Mouse (Mus musculus) CH12.LX (cell line): ENCODE data around the gene Spata2l.

Source experiments
- CTCF ChIP-seq, 2 experiments: IDR thresholded peaks in 1 of 2; conservative IDR thresholded peaks in 1 of 2; 2 replicates each; pipeline ENCODE4 v1.5.1; 2011 to 2012; ENCODE audit warnings: low read depth in 2 of 2, low read length in 2 of 2, improper control_type of control experiment in 1 of 2, inconsistent platforms in 1 of 2, mild to moderate bottlenecking in 1 of 2, moderate library complexity in 1 of 2
- E2F4 ChIP-seq: IDR thresholded peaks from 2 replicates; pipeline ENCODE4 v1.6.1; 2011; ENCODE audit warnings: low read depth, low read length, improper control_type of control experiment; ENCODE audit not compliant: insufficient replicate concordance
- IRF4 ChIP-seq: IDR thresholded peaks from 2 replicates; pipeline ENCODE4 v1.6.1; 2014; ENCODE audit warnings: low read depth, mild to moderate bottlenecking, inconsistent platforms, low read length, improper control_type of control experiment
- JUND ChIP-seq: conservative IDR thresholded peaks from 2 replicates; pipeline ENCODE4 v1.6.1; 2011; ENCODE audit warnings: low read depth, low read length, improper control_type of control experiment
- MAFK ChIP-seq: IDR thresholded peaks from 2 replicates; pipeline ENCODE4 v1.6.1; 2011; ENCODE audit warnings: low read length, improper control_type of control experiment; ENCODE audit not compliant: insufficient replicate concordance
- MAZ ChIP-seq: IDR thresholded peaks from 2 replicates; pipeline ENCODE4 v1.6.1; 2012; ENCODE audit warnings: low read depth, mild to moderate bottlenecking, inconsistent platforms, low read length, improper control_type of control experiment, moderate library complexity
- POLR2A ChIP-seq: IDR thresholded peaks from 2 replicates; pipeline ENCODE4 v1.6.1; 2011; ENCODE audit warnings: low read depth, mild to moderate bottlenecking, improper control_type of control experiment, low read length
- RCOR1 ChIP-seq: conservative IDR thresholded peaks from 2 replicates; pipeline ENCODE4 v1.6.1; 2012; ENCODE audit warnings: low read depth, mild to moderate bottlenecking, inconsistent platforms, low read length, improper control_type of control experiment
- ZNF384 ChIP-seq: IDR thresholded peaks from 2 replicates; pipeline ENCODE4 v1.6.1; 2012; ENCODE audit warnings: low read depth, low read length, improper control_type of control experiment, inconsistent platforms

DNA sequence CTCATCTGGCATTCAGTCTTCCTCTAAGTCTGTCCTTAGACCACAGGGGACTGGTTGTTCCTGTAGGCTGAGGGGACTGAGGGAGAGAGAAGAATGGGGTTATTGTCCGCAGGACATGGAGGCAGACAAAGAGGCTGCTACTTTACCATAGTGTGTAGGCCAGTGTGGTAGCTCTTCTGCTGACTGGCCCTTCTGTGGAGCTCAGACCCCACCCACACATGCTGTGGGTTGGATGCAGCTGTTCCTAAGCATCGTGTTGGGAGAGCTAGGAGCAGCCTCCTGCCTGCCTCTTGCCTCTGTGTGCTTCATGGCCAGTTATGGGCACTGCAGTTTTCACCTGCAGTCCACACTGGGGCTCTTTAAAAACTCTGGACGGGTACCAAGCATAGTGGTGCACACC, 21.1 kb upstream of the Spata2l start:
- no peak for TF ChIP-seq IRF4
- TF ChIP-seq POLR2A, result no peak
- TF ChIP-seq RCOR1, result no peak
- TF ChIP-seq CTCF (conservative IDR thresholded peaks at IDR 0.05 in 1 of 2, IDR thresholded peaks at IDR 0.05 in 1 of 2; ENCODE audit: low read depth in 2 of 2, low read length in 2 of 2), result no peak
- TF ChIP-seq MAFK, result no peak
- TF ChIP-seq MAZ, result no peak
- no peak for TF ChIP-seq JUND
- TF ChIP-seq E2F4, result no peak
- TF ChIP-seq ZNF384, result no peak
